Mouse (Mus musculus) right cerebral cortex, postnatal 36 days (tissue): ENCODE measurements at regions not wholly inside any gene's neighbourhood (a gene's known extent, or its start where the extent isn't known, plus 50 kb on each side); places are given as distances from the start of the nearest gene placed in this dataset.
"Not testable (repeated sequence)": the region's sequence is repeated elsewhere in the genome, so short reads cannot be mapped to it uniquely, and the experiment has no call there.

Experiments used
- DNase-seq, 2 experiments: peaks; one replicate each; pipeline ENCODE4 v3.0.0; 2022; ENCODE audit warnings: low spot score in 2 of 2, mixed read lengths in 1 of 2

DNA sequence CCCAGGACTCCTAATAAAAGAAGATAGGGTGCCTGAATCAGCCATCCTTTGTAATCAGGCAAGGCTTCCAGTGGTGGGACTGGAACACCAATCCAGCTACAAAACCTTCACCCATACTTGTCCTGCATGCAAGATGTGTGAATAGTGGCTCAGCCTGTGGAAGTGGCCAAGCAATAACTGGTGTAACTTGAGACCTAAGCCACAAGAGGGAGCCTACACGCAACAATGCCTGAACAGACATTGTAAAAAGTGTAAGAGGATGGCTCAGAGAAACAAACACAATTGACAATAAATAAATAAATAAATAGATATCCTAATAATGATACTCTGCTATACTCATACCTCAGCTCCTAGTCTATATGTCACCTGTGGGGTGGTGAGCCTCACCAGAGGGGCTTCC is 781.5 kb upstream of the Cdh20 start:
- peak in 1 of 2 experiments; percentile 10 for DNase-seq

GRCm38 (mm10) chr1:104002906-104003305 is 765.4 kb upstream of the Cdh20 start:
- DNase-seq, result not testable (repeated sequence)

- DNase-seq, result no peak
These were observed 738.7 kb upstream of the Cdh20 start for GRCm38 (mm10) chr1:104029670-104030069.

- no peak for DNase-seq
These were observed 719.9 kb upstream of the Cdh20 start for GRCm38 (mm10) chr1:104048440-104048839.

DNA sequence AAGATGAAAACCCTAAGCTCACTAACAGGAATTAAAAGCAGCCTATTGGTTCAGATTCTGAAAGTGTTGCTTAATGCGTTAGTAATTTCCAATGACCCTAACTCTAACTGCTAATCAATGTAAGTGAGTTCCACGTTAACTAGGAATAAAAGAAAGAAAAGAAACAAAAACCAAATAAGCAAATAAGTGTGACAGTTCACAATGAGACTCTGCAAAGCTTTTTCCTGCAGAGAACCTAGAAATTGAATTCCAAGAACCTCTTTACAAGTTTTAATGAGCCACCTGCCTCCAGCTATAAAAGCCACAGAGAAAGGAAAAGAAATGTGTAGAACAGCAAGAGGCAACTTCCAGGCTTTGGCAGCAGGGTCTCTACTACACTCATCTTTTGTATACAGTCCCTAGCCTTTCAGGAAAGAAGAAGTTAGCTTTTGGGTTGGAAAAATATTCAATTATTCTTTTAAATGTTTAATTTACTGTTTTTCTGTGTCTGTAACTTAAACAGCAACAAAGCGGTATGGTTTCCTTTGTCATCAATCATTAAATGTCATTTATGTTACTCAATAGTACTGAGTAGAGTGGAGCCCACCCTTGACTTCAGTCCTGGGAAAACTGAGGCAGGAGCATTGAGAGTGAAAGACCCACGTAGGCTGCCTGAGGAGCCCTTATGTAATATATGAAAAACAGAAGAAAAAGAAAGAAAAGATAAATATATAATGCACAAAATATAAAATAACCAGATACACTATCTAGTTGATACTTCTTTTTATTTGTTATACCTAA is 719.0 kb upstream of the Cdh20 start:
- no peak for DNase-seq
